Mouse (Mus musculus): ENCODE results near the gene Rpl34. TPM values are rescaled to one million over a fixed set of nuclear protein-coding genes. Genes with fewer than 3 reads are reported as not detected.
A peak's percentile ranks its signal among the peaks of the same experiment; 100 is the strongest.

Rpl34 gene
- polyA plus RNA-seq, 1 experiment from 2014 or later, result 961 TPM

- no peak overlapping the region for H3K4me3 ChIP-seq
- no peak overlapping the region for H3K27ac ChIP-seq (replicated peaks)
- 85% methylated on average over 6 of the region's 6 CpGs for WGBS
- H3K9me3 ChIP-seq, result no peaks in the 10 kb centered on the region
- no peak for DNase-seq (ENCODE audit: low spot score)
- peaks cover 84% of the 10 kb centered on the region for H3K36me3 ChIP-seq (replicated peaks)
- H3K27me3 ChIP-seq (replicated peaks; ENCODE audit: low read depth, poor library complexity, severe bottlenecking), result no peaks in the 10 kb centered on the region
- peaks cover 3% of the 10 kb centered on the region for H3K4me1 ChIP-seq
Observed at GRCm38 (mm10) chr3:130702289-130702688, 27.9 kb downstream of the Rpl34 start.

DNA sequence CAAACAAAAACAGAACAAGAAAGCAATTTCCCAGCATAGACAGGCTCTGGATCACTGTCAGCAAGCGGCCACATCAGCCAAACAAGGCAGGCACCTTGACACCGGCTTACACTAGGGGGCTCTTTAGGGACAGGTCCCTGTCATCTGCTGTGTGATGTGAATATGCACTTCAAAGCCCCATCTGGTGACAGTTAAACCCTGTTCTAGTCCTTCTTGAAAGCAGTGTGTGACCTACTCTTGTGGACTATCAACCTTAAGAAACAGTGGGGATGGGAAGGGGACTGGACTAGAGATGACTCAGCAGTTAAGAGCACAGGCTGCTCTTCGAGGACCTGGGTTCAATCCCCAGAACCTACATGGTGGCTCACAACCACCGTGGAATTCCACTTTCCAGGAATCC lies 32.6 kb downstream of the Rpl34 start:
- H3K4me3 ChIP-seq, result no peak overlapping the region
- H3K4me1 ChIP-seq, result no peaks in the 10 kb centered on the region
- H3K27ac ChIP-seq (replicated peaks), result no peak overlapping the region
- H3K36me3 ChIP-seq (replicated peaks), result peaks cover 84% of the 10 kb centered on the region
- 88% methylated on average over 4 of the region's 4 CpGs for WGBS
- H3K27me3 ChIP-seq (replicated peaks; ENCODE audit: low read depth, poor library complexity, severe bottlenecking), result no peaks in the 10 kb centered on the region
- no peak for DNase-seq (ENCODE audit: low spot score)
- no peaks in the 10 kb centered on the region; the same call in 1 of the 2 replicates for H3K9me3 ChIP-seq

DNA sequence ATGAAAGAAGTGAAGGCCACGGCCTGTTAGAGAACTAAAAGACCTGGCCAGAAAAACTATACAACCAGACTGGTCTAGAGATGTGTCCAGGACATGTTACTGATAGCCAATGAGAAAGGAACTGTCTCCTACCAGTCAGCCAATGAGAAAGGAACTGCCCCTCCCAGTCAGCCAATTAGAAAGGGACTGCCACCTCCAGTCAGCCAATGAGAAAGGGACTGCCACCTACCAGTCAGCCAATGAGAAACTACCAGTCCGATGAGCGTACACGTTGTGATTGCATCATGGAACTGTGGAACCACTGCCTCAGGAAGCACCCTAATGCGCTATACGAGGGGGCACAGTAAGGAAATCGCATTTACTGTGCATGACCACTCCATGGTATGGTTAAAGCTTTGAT lies 35.5 kb downstream of the Rpl34 start:
- peaks cover 55% of the 10 kb centered on the region for H3K36me3 ChIP-seq (replicated peaks)
- H3K4me1 ChIP-seq, result peaks cover 10% of the 10 kb centered on the region
- 94% methylated on average over 7 of the region's 7 CpGs for WGBS
- H3K27me3 ChIP-seq (replicated peaks; ENCODE audit: low read depth, poor library complexity, severe bottlenecking), result no peaks in the 10 kb centered on the region
- no peak overlapping the region for H3K4me3 ChIP-seq
- H3K9me3 ChIP-seq, result no peaks in the 10 kb centered on the region; the same call in 1 of the 2 replicates
- H3K27ac ChIP-seq (replicated peaks), result no peak overlapping the region
- no peak for DNase-seq (ENCODE audit: low spot score)

DNA sequence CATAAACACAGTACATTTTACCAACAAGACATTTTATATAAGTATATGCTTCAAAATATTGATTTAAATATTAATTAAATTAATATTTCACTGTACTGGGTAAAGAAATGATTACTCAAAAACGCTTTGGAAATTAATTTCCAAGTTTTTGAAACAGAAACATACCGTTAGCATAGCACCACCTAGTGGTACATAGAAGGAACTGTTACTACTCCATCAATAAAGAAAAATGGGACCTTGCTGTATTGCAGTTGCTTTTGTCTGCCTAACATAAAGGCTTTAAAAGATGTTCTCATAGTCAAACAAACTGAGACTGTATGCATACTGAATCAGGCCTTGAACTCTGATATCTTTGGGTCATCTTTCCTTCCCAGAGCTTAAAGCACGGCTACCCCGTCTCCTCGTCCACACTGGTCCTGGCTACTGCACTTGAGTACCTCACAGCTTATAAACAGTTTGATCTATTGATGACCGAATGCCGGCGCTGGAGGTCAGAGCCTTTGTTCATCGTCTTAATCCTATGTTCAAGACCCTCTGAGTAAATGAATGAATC lies 36.1 kb downstream of the Rpl34 start:
- H3K36me3 ChIP-seq (replicated peaks), result peaks cover 49% of the 10 kb centered on the region
- no peaks in the 10 kb centered on the region; the same call in 1 of the 2 replicates for H3K9me3 ChIP-seq
- no peaks in the 10 kb centered on the region for H3K27me3 ChIP-seq (replicated peaks; ENCODE audit: low read depth, poor library complexity, severe bottlenecking)
- H3K4me3 ChIP-seq, result no peak overlapping the region
- WGBS, result 70% methylated on average over 9 of the region's 9 CpGs
- H3K27ac ChIP-seq (replicated peaks), result no peak overlapping the region
- peaks cover 10% of the 10 kb centered on the region for H3K4me1 ChIP-seq
- DNase-seq (ENCODE audit: low spot score), result no peak

DNA sequence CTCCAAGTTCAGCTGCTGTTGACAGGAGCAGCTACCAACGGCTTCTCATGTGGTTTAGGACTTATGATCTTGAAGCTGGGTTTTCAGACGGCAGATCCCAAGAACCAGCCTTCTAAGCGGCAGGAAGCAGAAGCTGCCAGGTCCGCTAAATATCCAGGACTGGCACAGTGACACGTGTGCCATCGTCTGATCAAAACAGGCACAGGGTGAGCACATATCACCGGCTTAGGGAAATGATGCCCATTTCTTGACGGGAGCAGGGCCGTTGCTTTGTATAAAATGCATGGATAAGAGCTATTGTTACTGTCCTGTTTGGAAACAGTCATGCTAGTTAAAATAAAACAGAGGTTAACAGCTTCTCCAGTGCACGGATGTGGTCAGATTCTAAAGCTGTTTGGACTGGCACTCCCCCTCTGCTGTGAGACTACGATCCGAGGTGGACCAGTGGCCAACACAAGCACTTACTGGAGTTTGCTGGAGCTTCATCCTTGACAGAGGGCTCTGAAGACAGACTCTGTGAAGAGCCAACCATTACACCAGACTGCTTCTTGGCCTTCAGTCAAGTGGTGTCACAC lies 38.5 kb downstream of the Rpl34 start:
- H3K27ac ChIP-seq (replicated peaks), result peak overlapping the region; percentile 73
- no peaks in the 10 kb centered on the region; the same call in 1 of the 2 replicates for H3K9me3 ChIP-seq
- DNase-seq (ENCODE audit: low spot score), result no peak
- H3K36me3 ChIP-seq (replicated peaks), result peaks cover 26% of the 10 kb centered on the region
- H3K4me1 ChIP-seq, result peaks cover 10% of the 10 kb centered on the region
- peak overlapping the region; percentile 55 for H3K4me3 ChIP-seq
- WGBS, result 54% methylated on average over 12 of the region's 12 CpGs
- no peaks in the 10 kb centered on the region for H3K27me3 ChIP-seq (replicated peaks; ENCODE audit: low read depth, poor library complexity, severe bottlenecking)

DNA sequence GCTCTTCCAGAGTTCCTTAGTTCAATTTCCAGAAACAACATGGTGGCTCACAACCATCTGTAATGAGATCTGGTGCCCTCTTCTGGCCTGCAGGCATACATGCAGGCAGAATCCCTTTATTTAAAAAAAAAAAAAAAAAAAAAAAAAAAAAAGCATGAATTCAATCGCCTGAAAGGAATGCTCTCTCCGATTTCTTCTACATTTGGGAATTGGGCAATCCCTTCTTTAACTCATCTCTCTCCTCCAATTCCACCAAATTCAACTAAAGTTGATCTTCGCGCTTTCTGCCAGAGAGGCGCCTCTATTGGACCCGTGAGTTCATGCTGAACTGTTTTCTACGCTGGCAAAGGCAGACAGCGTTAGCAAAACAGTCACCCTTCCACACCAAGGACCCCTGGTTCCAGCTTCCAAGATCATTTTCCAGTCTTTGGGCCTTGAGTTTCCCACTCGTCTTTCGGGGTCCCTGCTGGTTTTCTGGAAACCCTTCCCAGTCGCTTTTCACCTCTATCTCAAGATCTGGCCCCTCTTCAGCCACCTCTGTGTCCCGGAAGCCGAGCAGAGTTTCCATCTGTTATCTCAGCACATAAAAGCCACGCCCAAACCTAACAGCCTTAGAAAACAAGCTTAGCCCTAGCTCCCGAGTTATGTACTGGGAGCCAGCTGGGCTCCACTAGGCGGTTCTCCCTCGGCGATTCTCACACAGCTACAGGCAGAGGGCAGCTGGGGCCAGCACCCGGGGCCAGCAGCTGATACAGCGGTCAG lies 39.2 kb downstream of the Rpl34 start:
- H3K4me1 ChIP-seq, result peaks cover 10% of the 10 kb centered on the region
- peak overlapping the region; percentile 73 for H3K27ac ChIP-seq (replicated peaks)
- DNase-seq (ENCODE audit: low spot score), result peak; percentile 60
- 10% methylated on average over 20 of the region's 20 CpGs for WGBS
- H3K27me3 ChIP-seq (replicated peaks; ENCODE audit: low read depth, poor library complexity, severe bottlenecking), result no peaks in the 10 kb centered on the region
- H3K4me3 ChIP-seq, result peak overlapping the region; percentile 55
- no peaks in the 10 kb centered on the region; the same call in 1 of the 2 replicates for H3K9me3 ChIP-seq
- H3K36me3 ChIP-seq (replicated peaks), result peaks cover 19% of the 10 kb centered on the region

DNA sequence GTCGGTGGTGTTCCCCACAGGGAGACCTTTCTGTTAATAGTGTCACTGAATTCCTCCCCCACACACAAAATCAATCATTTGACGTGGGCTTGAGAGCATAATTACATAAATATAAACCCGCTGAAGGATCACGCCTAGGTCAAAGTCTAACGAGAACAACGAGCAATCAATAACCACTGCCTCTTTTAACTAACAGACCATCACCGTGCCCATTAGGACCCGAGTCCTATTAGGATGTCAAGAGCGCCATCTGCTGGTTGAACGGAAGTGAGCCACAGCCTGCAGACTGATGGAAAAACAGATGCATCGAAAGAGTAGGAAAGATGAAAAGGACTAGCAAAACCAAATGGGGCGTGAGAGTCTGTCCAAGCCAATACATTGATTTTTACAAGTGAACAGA lies 40.6 kb downstream of the Rpl34 start:
- DNase-seq (ENCODE audit: low spot score), result peak; percentile 81
- H3K27me3 ChIP-seq (replicated peaks; ENCODE audit: low read depth, poor library complexity, severe bottlenecking), result no peaks in the 10 kb centered on the region
- no peaks in the 10 kb centered on the region; the same call in 1 of the 2 replicates for H3K9me3 ChIP-seq
- no peak overlapping the region for H3K4me3 ChIP-seq
- whole genome bisulfite sequencing, result 25% methylated on average over 12 of the region's 12 CpGs
- no peak overlapping the region for H3K27ac ChIP-seq (replicated peaks)
- H3K36me3 ChIP-seq (replicated peaks), result peaks cover 5% of the 10 kb centered on the region
- H3K4me1 ChIP-seq, result peaks cover 11% of the 10 kb centered on the region

GRCm38 (mm10) chr3:130687051-130687450 lies 43.1 kb downstream of the Rpl34 start:
- H3K27me3 ChIP-seq (replicated peaks; ENCODE audit: low read depth, poor library complexity, severe bottlenecking), result no peaks in the 10 kb centered on the region
- peaks cover 20% of the 10 kb centered on the region for H3K4me1 ChIP-seq
- H3K27ac ChIP-seq (replicated peaks), result no peak overlapping the region
- H3K4me3 ChIP-seq, result no peak overlapping the region
- DNase-seq (ENCODE audit: low spot score), result no peak
- H3K9me3 ChIP-seq, result no peaks in the 10 kb centered on the region
- 82% methylated on average over 1 of the region's 1 CpGs for WGBS
- H3K36me3 ChIP-seq (replicated peaks), result no peaks in the 10 kb centered on the region

GRCm38 (mm10) chr3:130685014-130685366 lies 45.2 kb downstream of the Rpl34 start:
- no peak for DNase-seq (ENCODE audit: low spot score)
- Histone ChIP-seq H3K36me3 (replicated peaks) (no peaks in the 10 kb centered on the region), H3K9me3 (no peaks in the 10 kb centered on the region), H3K4me3 (no peak overlapping the region), H3K27ac (replicated peaks) (no peak overlapping the region), H3K27me3 (replicated peaks; ENCODE audit: low read depth, poor library complexity, severe bottlenecking) (no peaks in the 10 kb centered on the region), H3K4me1 (peaks cover 10% of the 10 kb centered on the region; the same call in 1 of the 2 replicates)
- 84% methylated on average over 8 of the region's 8 CpGs for WGBS

DNA sequence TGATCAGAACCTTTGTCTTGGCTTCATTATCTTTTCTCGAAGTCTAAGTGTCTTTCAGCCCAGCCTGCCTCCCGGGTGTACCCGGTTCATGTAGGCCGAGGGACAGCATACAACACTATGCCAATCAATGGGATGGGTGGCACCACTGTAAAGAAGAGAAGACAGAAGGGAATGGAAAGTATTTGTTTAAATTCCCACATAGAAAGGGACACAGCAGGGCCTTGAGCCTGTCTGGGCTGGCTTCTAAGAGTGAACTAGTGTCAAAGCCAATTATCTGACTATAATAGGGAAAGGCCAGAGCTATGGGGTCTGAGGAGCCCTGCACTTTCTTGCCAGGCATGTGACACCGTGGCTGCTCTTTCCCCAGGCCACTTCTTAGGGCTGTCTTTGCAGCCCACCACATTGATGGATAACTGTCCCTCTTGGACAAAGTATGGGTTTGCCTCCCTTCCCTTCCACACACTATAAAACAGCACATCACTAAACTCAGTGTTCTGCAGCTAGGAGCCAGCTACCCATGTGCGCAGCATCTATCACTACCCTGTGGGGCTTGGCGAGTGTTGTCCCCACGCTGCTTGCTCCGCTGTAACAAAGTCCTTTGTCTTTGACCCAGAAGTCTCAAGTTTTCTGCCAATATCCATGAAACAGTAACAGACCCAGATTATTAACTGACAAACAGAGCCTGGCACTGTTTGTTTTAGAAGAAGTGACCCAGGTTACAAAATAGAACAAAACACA lies 45.8 kb downstream of the Rpl34 start:
- H3K27ac ChIP-seq (replicated peaks), result no peak overlapping the region; the same call in 1 of the 2 replicates
- no peak for DNase-seq (ENCODE audit: low spot score)
- H3K27me3 ChIP-seq (replicated peaks; ENCODE audit: low read depth, poor library complexity, severe bottlenecking), result no peaks in the 10 kb centered on the region
- 80% methylated on average over 9 of the region's 9 CpGs for WGBS
- H3K9me3 ChIP-seq, result no peaks in the 10 kb centered on the region
- H3K4me3 ChIP-seq, result no peak overlapping the region
- H3K4me1 ChIP-seq, result peaks cover 10% of the 10 kb centered on the region; the same call in 1 of the 2 replicates
- no peaks in the 10 kb centered on the region for H3K36me3 ChIP-seq (replicated peaks)

DNA sequence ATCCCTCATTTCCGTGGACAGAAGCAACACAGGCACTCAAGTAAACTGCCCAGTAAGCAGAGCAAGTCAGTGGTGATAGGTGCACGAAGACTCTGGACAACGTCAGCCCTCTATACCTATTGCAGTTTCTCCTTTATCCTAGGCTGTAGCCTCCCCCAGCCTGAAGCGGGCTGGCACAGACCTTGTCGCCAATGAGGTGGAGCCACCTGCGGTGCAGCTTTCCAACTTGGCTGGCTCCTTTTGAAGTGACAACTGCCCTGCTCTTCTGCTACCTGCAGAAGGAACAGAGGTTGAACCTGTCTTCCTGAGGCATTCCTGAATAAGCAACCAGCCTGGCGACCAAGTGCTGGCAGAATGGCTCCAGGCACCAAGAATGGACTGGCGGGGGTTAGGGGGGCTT lies 46.4 kb downstream of the Rpl34 start:
- Histone ChIP-seq H3K4me1 (peaks cover 10% of the 10 kb centered on the region; the same call in 1 of the 2 replicates), H3K9me3 (no peaks in the 10 kb centered on the region), H3K27me3 (replicated peaks; ENCODE audit: low read depth, poor library complexity, severe bottlenecking) (no peaks in the 10 kb centered on the region), H3K4me3 (no peak overlapping the region), H3K36me3 (replicated peaks) (no peaks in the 10 kb centered on the region), H3K27ac (replicated peaks) (no peak overlapping the region)
- no peak for DNase-seq (ENCODE audit: low spot score)
- WGBS, result 77% methylated on average over 8 of the region's 8 CpGs

- Histone ChIP-seq H3K27me3 (replicated peaks; ENCODE audit: low read depth, poor library complexity, severe bottlenecking) (no peaks in the 10 kb centered on the region), H3K36me3 (replicated peaks) (no peaks in the 10 kb centered on the region), H3K27ac (replicated peaks) (no peak overlapping the region), H3K4me3 (no peak overlapping the region), H3K4me1 (peaks cover 10% of the 10 kb centered on the region; the same call in 1 of the 2 replicates), H3K9me3 (no peaks in the 10 kb centered on the region)
- WGBS, result 87% methylated on average over 9 of the region's 9 CpGs
- no peak for DNase-seq (ENCODE audit: low spot score)
Observed at GRCm38 (mm10) chr3:130682183-130682582, 48.0 kb downstream of the Rpl34 start.

All from embryonic facial prominence, embryonic 10.5 days (tissue).